Mouse (Mus musculus) spleen, adult 2 months (tissue): Measurements from ENCODE around the gene Smox. TPM values are rescaled to one million over a fixed set of nuclear protein-coding genes. Genes with fewer than 3 reads are reported as not detected.

Source experiments
- DNase-seq, 2 experiments: peaks; one replicate each; pipeline versions ENCODE4 v3.0.0 to v3.0.0-alpha.2; 2012 to 2021; ENCODE audit warnings: low spot score in 2 of 2, low read depth in 1 of 2
- H3K27ac ChIP-seq: fragments of 200-500 bp; 2 replicates; pipeline ENCODE4 v1.5.1; 2012; ENCODE audit warnings: low read length, inconsistent platforms; ENCODE audit not compliant: insufficient read depth
- H3K27me3 ChIP-seq: fragments of 200-500 bp; 2 replicates; pipeline ENCODE4 v1.6.1; 2012; ENCODE audit warnings: mild to moderate bottlenecking, moderate library complexity, low read length, inconsistent platforms; ENCODE audit not compliant: control insufficient read depth, insufficient read depth
- H3K36me3 ChIP-seq: fragments of 200-500 bp; 2 replicates; pipeline ENCODE4 v1.6.1; 2012; ENCODE audit warnings: mild to moderate bottlenecking, low read length, inconsistent platforms; ENCODE audit not compliant: control insufficient read depth, insufficient read depth
- H3K4me1 ChIP-seq: fragments of 200-500 bp; 2 replicates; pipeline ENCODE4 v1.6.1; 2011; ENCODE audit warnings: inconsistent platforms; ENCODE audit not compliant: control insufficient read depth, insufficient read depth, insufficient read length
- H3K4me3 ChIP-seq: fragments of 200-500 bp; 2 replicates; pipeline ENCODE4 v1.5.1; 2011; ENCODE audit warnings: mild to moderate bottlenecking, inconsistent platforms; ENCODE audit not compliant: insufficient read depth, insufficient read length; ENCODE audit errors: extremely low read depth
- CTCF ChIP-seq: fragments of 200-500 bp; IDR thresholded peaks from 2 replicates; pipeline ENCODE4 v1.5.1; 2011; ENCODE audit warnings: mild to moderate bottlenecking, inconsistent platforms; ENCODE audit not compliant: insufficient read depth, insufficient read length, insufficient replicate concordance; ENCODE audit errors: extremely low read depth
- POLR2A ChIP-seq: fragments of 200-500 bp; IDR thresholded peaks from 2 replicates; pipeline ENCODE4 v1.6.1; 2011; ENCODE audit warnings: low read depth, low read length, inconsistent platforms
- WGBS: fragments of 180-500 bp; shearing (Covaris S2); methylation state at CpG from one replicate; pipeline ENCODE4 v1.1.7; 2018; 5-methylcytosine and 5-hydroxymethylcytosine counted together
- polyA plus RNA-seq: library from polyadenylated mRNA; depleted of rRNA; stranded (reverse); fragments of >200 nt; gene quantifications from 2 replicates; pipeline ENCODE4 v1.2.3, GENCODE M21; 2012

Gene Smox
- polyA plus RNA-seq, 1 experiment, result 91.7 TPM

GRCm38 (mm10) chr2:131548330-131548729 lies 57.0 kb downstream of the Smox start:
- Histone ChIP-seq H3K4me3 (no peak overlapping the region), H3K4me1 (peaks cover 4% of the 10 kb centered on the region; the same call in 1 of the 2 replicates), H3K27me3 (peaks cover 7% of the 10 kb centered on the region; the same call in 1 of the 2 replicates), H3K27ac (no peak overlapping the region), H3K36me3 (no peaks in the 10 kb centered on the region)
- TF ChIP-seq CTCF, result no peak
- TF ChIP-seq POLR2A, result no peak
- no peak for DNase-seq
- 58% methylated on average over 2 of the region's 2 CpGs for WGBS

- H3K27me3 ChIP-seq, result peaks cover 7% of the 10 kb centered on the region; the same call in 1 of the 2 replicates
- peaks cover 4% of the 10 kb centered on the region; the same call in 1 of the 2 replicates for H3K4me1 ChIP-seq
- H3K36me3 ChIP-seq, result no peaks in the 10 kb centered on the region
- no peak overlapping the region for H3K27ac ChIP-seq
- DNase-seq, result no peak
- TF ChIP-seq CTCF (no peak), POLR2A (no peak)
- no peak overlapping the region for H3K4me3 ChIP-seq
- 75% methylated on average over 5 of the region's 5 CpGs for WGBS
Observed at GRCm38 (mm10) chr2:131549090-131549489, 57.8 kb downstream of the Smox start.

DNA sequence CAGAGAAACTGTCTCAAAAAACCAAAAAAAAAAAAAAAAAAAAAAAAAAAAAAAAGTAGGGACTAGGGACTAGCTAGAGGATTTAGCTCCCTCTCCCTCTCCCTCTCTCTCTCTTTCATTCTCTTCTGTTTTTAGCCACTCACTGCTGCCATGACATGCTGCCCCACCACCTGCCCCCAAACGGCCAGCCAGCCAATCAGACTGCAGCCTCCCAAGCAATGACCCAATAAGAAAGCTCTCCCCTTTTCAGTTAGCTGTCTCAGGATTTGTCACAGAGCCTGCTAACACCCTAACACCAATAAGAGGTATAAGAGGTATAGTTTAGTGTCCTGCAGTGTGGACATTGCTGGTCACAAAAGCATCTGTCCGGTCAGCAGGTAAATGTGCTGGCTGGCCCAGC lies 59.2 kb downstream of the Smox start:
- H3K4me3 ChIP-seq, result no peak overlapping the region
- peaks cover 7% of the 10 kb centered on the region; the same call in 1 of the 2 replicates for H3K27me3 ChIP-seq
- TF ChIP-seq CTCF, result no peak
- TF ChIP-seq POLR2A, result no peak
- H3K4me1 ChIP-seq, result peaks cover 4% of the 10 kb centered on the region; the same call in 1 of the 2 replicates
- DNase-seq, result no peak
- WGBS, result 74% methylated on average over 2 of the region's 2 CpGs
- H3K27ac ChIP-seq, result no peak overlapping the region
- no peaks in the 10 kb centered on the region for H3K36me3 ChIP-seq

GRCm38 (mm10) chr2:131550906-131551305 lies 59.6 kb downstream of the Smox start:
- Histone ChIP-seq H3K36me3 (no peaks in the 10 kb centered on the region), H3K4me1 (peaks cover 3% of the 10 kb centered on the region; the same call in 1 of the 2 replicates), H3K27ac (no peak overlapping the region), H3K27me3 (peaks cover 6% of the 10 kb centered on the region; the same call in 1 of the 2 replicates), H3K4me3 (no peak overlapping the region)
- TF ChIP-seq POLR2A (no peak), CTCF (no peak)
- 70% methylated on average over 2 of the region's 2 CpGs for WGBS
- no peak for DNase-seq

DNA sequence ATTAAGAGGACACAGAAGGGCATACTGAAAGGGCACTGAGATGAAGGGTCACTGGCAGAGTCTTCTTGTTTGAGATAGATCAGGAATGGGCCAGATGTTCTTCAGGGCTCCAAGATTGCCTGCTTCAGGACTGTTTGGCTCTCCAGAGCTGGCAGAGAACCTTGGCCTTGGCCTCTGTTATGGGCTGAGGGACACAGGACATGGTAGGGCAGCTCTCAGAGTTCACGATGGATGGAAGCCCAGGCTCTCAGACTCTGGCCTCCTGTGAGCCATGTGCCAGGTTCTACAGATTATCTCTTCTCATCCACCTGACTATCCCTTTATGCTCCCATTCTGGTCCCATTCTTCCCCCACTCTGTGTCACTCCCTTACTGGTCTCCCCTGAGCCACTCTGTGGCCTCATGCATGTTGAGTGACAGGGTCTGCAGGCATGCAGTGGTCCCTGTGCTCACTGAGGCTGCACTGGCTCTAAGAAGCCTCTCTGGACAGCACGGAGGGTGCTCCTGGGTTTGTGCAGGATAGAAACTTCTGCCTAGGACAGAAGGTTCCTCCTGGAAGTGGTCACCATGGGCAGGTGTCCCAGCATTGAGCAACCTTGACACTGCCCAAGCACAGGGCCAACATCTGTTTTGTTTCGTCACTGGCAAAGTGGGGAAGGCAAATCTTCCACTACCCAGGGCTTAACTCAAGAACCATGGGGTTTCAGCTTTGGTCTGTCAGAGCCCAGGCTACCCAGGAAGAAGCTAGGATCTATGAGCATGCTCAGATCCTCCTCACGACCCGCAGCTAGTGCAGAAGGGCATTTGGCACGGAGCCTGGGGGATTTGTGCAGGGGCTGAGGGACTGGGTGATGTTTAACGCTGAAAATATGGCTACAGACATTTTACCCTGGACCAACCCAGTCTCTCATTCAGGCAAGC lies 60.7 kb downstream of the Smox start:
- TF ChIP-seq POLR2A (no peak), CTCF (no peak)
- Histone ChIP-seq H3K4me3 (no peak overlapping the region), H3K27ac (no peak overlapping the region), H3K27me3 (0 out of 2 replicates have a peak, but pooled peaks cover under 1% of the 10 kb centered on the region), H3K36me3 (no peaks in the 10 kb centered on the region), H3K4me1 (no peaks in the 10 kb centered on the region)
- DNase-seq, result no peak
- 54% methylated on average over 7 of the region's 7 CpGs for WGBS

DNA sequence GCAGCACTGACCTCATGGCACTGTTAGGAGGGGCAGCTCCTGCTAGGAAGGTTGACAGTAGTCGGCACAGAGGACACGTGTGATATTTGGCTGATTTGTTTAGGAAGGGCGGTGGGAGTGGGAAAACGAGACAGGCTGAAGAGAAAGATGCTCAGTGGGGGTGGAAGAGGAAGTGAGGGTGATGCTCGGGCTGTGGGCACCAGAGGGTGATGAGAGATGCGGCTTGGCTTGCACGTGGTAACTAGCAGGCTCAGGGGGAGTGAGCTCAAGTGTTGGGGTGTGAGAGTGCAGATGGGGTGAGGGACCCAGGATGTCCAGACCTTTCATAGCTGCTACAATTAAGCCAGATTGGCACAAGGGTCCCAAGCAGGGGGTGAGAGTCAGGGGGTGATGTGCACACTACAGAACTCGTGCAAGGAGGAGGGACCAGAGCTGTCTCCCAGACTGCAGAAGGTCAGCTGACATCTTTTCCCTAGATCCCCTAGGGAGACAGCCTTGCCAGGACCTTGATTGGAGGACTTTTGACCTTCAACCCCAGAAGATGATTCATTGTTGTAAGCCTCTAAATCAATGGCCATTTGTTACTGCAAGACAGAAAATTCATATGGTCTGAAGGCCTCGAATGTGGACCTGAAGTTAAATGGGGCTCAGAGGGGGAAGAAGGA lies 61.6 kb downstream of the Smox start:
- Histone ChIP-seq H3K36me3 (no peaks in the 10 kb centered on the region), H3K27ac (no peak overlapping the region), H3K4me1 (no peaks in the 10 kb centered on the region), H3K4me3 (no peak overlapping the region), H3K27me3 (no peaks in the 10 kb centered on the region)
- no peak for DNase-seq
- 19% methylated on average over 9 of the region's 9 CpGs for WGBS
- no peak for TF ChIP-seq POLR2A
- no peak for TF ChIP-seq CTCF

GRCm38 (mm10) chr2:131557896-131558295 lies 66.6 kb downstream of the Smox start:
- no peak for DNase-seq
- no peak overlapping the region for H3K27ac ChIP-seq
- WGBS, result 66% methylated on average over 2 of the region's 2 CpGs
- H3K36me3 ChIP-seq, result no peaks in the 10 kb centered on the region
- H3K4me1 ChIP-seq, result no peaks in the 10 kb centered on the region
- TF ChIP-seq POLR2A, result no peak
- no peak for TF ChIP-seq CTCF
- no peak overlapping the region for H3K4me3 ChIP-seq
- H3K27me3 ChIP-seq, result peaks cover 16% of the 10 kb centered on the region
